Mouse (Mus musculus) leukemia stem cell, adult 10-12 weeks (primary cell): ENCODE data around the gene Sirt3. TPM values are rescaled to one million over a fixed set of nuclear protein-coding genes. Genes with fewer than 3 reads are reported as not detected.

Experiments used
- polyA plus RNA-seq: library from polyadenylated mRNA; stranded (reverse); fragments of >175 nt; gene quantifications from 2 replicates; pipeline ENCODE4 v1.2.3, GENCODE M21; 2012; ENCODE audit warnings: low replicate concordance

Gene Sirt3
- 32.7 and 37.1 TPM in 2 replicates for polyA plus RNA-seq

GRCm38 (mm10) chr7:140881696-140882468 lies at the start of gene Sirt3, which contains the start of gene Psmd13:
TSS of gene Sirt3 (minus strand) at chr7:140882309.
TSS of gene Psmd13 (plus strand) at chr7:140881968.

GRCm38 (mm10) chr7:140920418-140921029 lies 38.4 kb upstream of the Sirt3 start, which contains the start of gene Nlrp6:
TSS of gene Nlrp6 (plus strand) at chr7:140920902.

GRCm38 (mm10) chr7:140900220-140900619 lies 18.1 kb upstream of the Sirt3 start, which contains the start of gene Cox8b:
TSS of gene Cox8b (minus strand) at chr7:140900446.

GRCm38 (mm10) chr7:140857550-140858505 lies 24.3 kb downstream of the Sirt3 start, which contains the start of gene Bet1l:
TSS of gene Bet1l (minus strand) at chr7:140857577.

GRCm38 (mm10) chr7:140856785-140857549 lies 25.1 kb downstream of the Sirt3 start, which contains the start of gene Ric8a:
TSS of gene Ric8a (plus strand) at chr7:140856957.

GRCm38 (mm10) chr7:140855860-140856784 lies 26.0 kb downstream of the Sirt3 start, which contains the start of gene Gm45785:
TSS of gene Gm45785 (minus strand) at chr7:140856331.

GRCm38 (mm10) chr7:140847755-140848580 lies 34.1 kb downstream of the Sirt3 start, which contains the start of gene Odf3:
TSS of gene Odf3 (plus strand) at chr7:140847805.

GRCm38 (mm10) chr7:140844905-140845665 lies 37.0 kb downstream of the Sirt3 start, which contains the start of gene Scgb1c1:
TSS of gene Scgb1c1 (plus strand) at chr7:140845547.

GRCm38 (mm10) chr7:140834968-140835757 lies 46.9 kb downstream of the Sirt3 start, which contains the start of gene Urah:
TSS of gene Urah (plus strand) at chr7:140835018.

GRCm38 (mm10) chr7:140821653-140822329 lies 60.3 kb downstream of the Sirt3 start, which contains the start of gene Zfp941:
TSS of gene Zfp941 (minus strand) at chr7:140822178.

Other genes with a start within 250 kb of the Sirt3 start
- gene Olfr53, start 235.9 kb downstream of the Sirt3 start, polyA plus RNA-seq, result not detected in 2 replicates
- not detected in 2 replicates for gene Olfr539, start 222.4 kb downstream of the Sirt3 start, polyA plus RNA-seq
- gene Olfr45, start 200.4 kb downstream of the Sirt3 start, polyA plus RNA-seq, result not detected in 2 replicates
- not detected in 2 replicates for gene Olfr541, start 185.0 kb downstream of the Sirt3 start, polyA plus RNA-seq
- gene Cyp2e1, start 118.6 kb downstream of the Sirt3 start, polyA plus RNA-seq, result not detected in 2 replicates
- gene Syce1, start 94.5 kb downstream of the Sirt3 start, polyA plus RNA-seq, result not detected in 2 replicates
- gene Zfp941, start 60.1 kb downstream of the Sirt3 start, polyA plus RNA-seq, result not detected in 2 replicates
- gene Urah, start 47.3 kb downstream of the Sirt3 start, polyA plus RNA-seq, result not detected in 2 replicates
- gene Scgb1c1, start 36.8 kb downstream of the Sirt3 start, polyA plus RNA-seq, result not detected in 2 replicates
- gene Odf3, start 34.5 kb downstream of the Sirt3 start, polyA plus RNA-seq, result not detected in 2 replicates
- gene Gm45785, start 26.0 kb downstream of the Sirt3 start, polyA plus RNA-seq, result not detected in 2 replicates
- 59.0 and 60.4 TPM in 2 replicates for gene Ric8a, start 25.4 kb downstream of the Sirt3 start, polyA plus RNA-seq
- gene Bet1l, start 24.7 kb downstream of the Sirt3 start, polyA plus RNA-seq, result 1.6 and 5.5 TPM in 2 replicates
- gene Psmd13, start 341 bp downstream of the Sirt3 start, polyA plus RNA-seq, result 24.5 and 69.2 TPM in 2 replicates
- not detected in 2 replicates for gene Cox8b, start 18.1 kb upstream of the Sirt3 start, polyA plus RNA-seq
- gene Nlrp6, start 38.6 kb upstream of the Sirt3 start, polyA plus RNA-seq, result not detected in 2 replicates
- gene Pgghg, start 59.1 kb upstream of the Sirt3 start, polyA plus RNA-seq, result 8.1 and 14.9 TPM in 2 replicates
- gene Ifitm5, start 68.0 kb upstream of the Sirt3 start, polyA plus RNA-seq, result 0.58 TPM in 1 of 2 replicates, not detected in the other
- gene Gm45717, start 73.6 kb upstream of the Sirt3 start, polyA plus RNA-seq, result not detected in 2 replicates
- 14.4 and 81.4 TPM in 2 replicates for gene Ifitm2, start 73.7 kb upstream of the Sirt3 start, polyA plus RNA-seq
- 1.1 and 10.3 TPM in 2 replicates for gene Ifitm1, start 84.9 kb upstream of the Sirt3 start, polyA plus RNA-seq
- 12.1 and 15.1 TPM in 2 replicates for gene Ifitm3, start 128.5 kb upstream of the Sirt3 start, polyA plus RNA-seq
- gene Ifitm6, start 135.6 kb upstream of the Sirt3 start, polyA plus RNA-seq, result 0.77 TPM in 1 of 2 replicates, not detected in the other
- gene Gm17387, start 146.8 kb upstream of the Sirt3 start, polyA plus RNA-seq, result not detected in 2 replicates
- gene B4galnt4, start 178.8 kb upstream of the Sirt3 start, polyA plus RNA-seq, result 2.6 and 3.4 TPM in 2 replicates
- gene Pkp3, start 195.9 kb upstream of the Sirt3 start, polyA plus RNA-seq, result 5.0 and 6.6 TPM in 2 replicates
- 10.6 and 20.3 TPM in 2 replicates for gene Sigirr, start 218.3 kb upstream of the Sirt3 start, polyA plus RNA-seq
- gene Ano9, start 235.5 kb upstream of the Sirt3 start, polyA plus RNA-seq, result 0.30 TPM in 1 of 2 replicates, not detected in the other
- 172 and 234 TPM in 2 replicates for gene Ptdss2, start 240.1 kb upstream of the Sirt3 start, polyA plus RNA-seq